Mouse (Mus musculus) induced T-regulatory cell, adult 2 months (primary cell): ENCODE data around the gene Cdc37.

Source experiments
- DNase-seq: peaks from one replicate; pipeline ENCODE4 v3.0.0-alpha.2; 2012; ENCODE audit warnings: low read depth

The Cdc37 gene

GRCm38 (mm10) chr9:21149654-21150419, at the start of gene Cdc37:
Cdc37 (minus strand) TSS chr9:21149982.
- DNase-seq, result peak; percentile 95

- no peak for DNase-seq
These were observed 49.2 kb upstream of the Cdc37 start for GRCm38 (mm10) chr9:21198960-21199359.

GRCm38 (mm10) chr9:21197981-21198380, 48.2 kb upstream of the Cdc37 start:
- DNase-seq, result no peak

- DNase-seq, result no peak
These were observed 47.0 kb upstream of the Cdc37 start for GRCm38 (mm10) chr9:21196521-21197433.

- peak; percentile 58 for DNase-seq
These were observed 46.1 kb upstream of the Cdc37 start for GRCm38 (mm10) chr9:21195736-21196505.

GRCm38 (mm10) chr9:21194787-21195493, 45.2 kb upstream of the Cdc37 start:
- DNase-seq, result no peak

- DNase-seq, result no peak
These were observed 44.0 kb upstream of the Cdc37 start for GRCm38 (mm10) chr9:21193786-21194185.

- DNase-seq, result no peak
These were observed 40.9 kb upstream of the Cdc37 start for GRCm38 (mm10) chr9:21190670-21191069.

GRCm38 (mm10) chr9:21189905-21190304, 40.1 kb upstream of the Cdc37 start:
- DNase-seq, result peak; percentile 74

- no peak for DNase-seq
These were observed 35.7 kb upstream of the Cdc37 start for GRCm38 (mm10) chr9:21185436-21185835.

- DNase-seq, result no peak
These were observed 35.0 kb upstream of the Cdc37 start for GRCm38 (mm10) chr9:21184733-21185132.

GRCm38 (mm10) chr9:21183905-21184413, 34.2 kb upstream of the Cdc37 start:
- DNase-seq, result peak; percentile 80

GRCm38 (mm10) chr9:21183421-21183820, 33.6 kb upstream of the Cdc37 start:
- DNase-seq, result peak; percentile 60

- DNase-seq, result peak; percentile 55
These were observed 31.8 kb upstream of the Cdc37 start for GRCm38 (mm10) chr9:21181421-21182220.

- DNase-seq, result no peak
These were observed 31.1 kb upstream of the Cdc37 start for GRCm38 (mm10) chr9:21180841-21181240.

- DNase-seq, result no peak
These were observed 30.6 kb upstream of the Cdc37 start for GRCm38 (mm10) chr9:21180402-21180801.

GRCm38 (mm10) chr9:21172364-21172763, 22.6 kb upstream of the Cdc37 start:
- DNase-seq, result peak; percentile 83

- no peak for DNase-seq
These were observed 19.4 kb upstream of the Cdc37 start for GRCm38 (mm10) chr9:21169157-21169556.

GRCm38 (mm10) chr9:21168161-21169123, 18.7 kb upstream of the Cdc37 start:
- DNase-seq, result peak; percentile 91
